Mouse (Mus musculus) midbrain, embryonic 13.5 days (tissue): ENCODE measurements around the gene Ap4s1. TPM values are rescaled to one million over a fixed set of nuclear protein-coding genes. Genes with fewer than 3 reads are reported as not detected.

Source experiments
- ATAC-seq: fragments of 200-750 bp; cut with Nextera tagmentation; 2 replicates; pipeline ENCODE4 v1.8.0; 2017; ENCODE audit warnings: mild to moderate bottlenecking, moderate TSS enrichment, moderate library complexity
- H3K27ac ChIP-seq: fragments of 300-500 bp; sonication (generic); 2 replicates; pipeline ENCODE4 v1.5.1; 2015; ENCODE audit warnings: inconsistent platforms, mild to moderate bottlenecking, moderate library complexity
- H3K27me3 ChIP-seq: fragments of 300-500 bp; sonication (generic); 2 replicates; pipeline ENCODE4 v1.6.1; 2015; ENCODE audit warnings: mild to moderate bottlenecking, inconsistent platforms
- H3K36me3 ChIP-seq: fragments of 300-500 bp; sonication (generic); 2 replicates; pipeline ENCODE4 v1.6.1; 2015; ENCODE audit warnings: mild to moderate bottlenecking, inconsistent platforms
- H3K4me1 ChIP-seq: fragments of 300-500 bp; sonication (generic); replicated peaks from 2 replicates; pipeline ENCODE4 v1.6.1; 2015; ENCODE audit warnings: inconsistent platforms
- H3K4me2 ChIP-seq: fragments of 300-500 bp; sonication (generic); replicated peaks from 2 replicates; pipeline ENCODE4 v1.6.1; 2015; ENCODE audit warnings: moderate library complexity, mild to moderate bottlenecking, inconsistent platforms
- H3K4me3 ChIP-seq: fragments of 300-500 bp; sonication (generic); replicated peaks from 2 replicates; pipeline ENCODE4 v1.5.1; 2015; ENCODE audit warnings: mild to moderate bottlenecking, inconsistent platforms
- H3K9ac ChIP-seq: fragments of 300-500 bp; sonication (generic); replicated peaks from 2 replicates; pipeline ENCODE4 v1.6.1; 2015; ENCODE audit warnings: mild to moderate bottlenecking, inconsistent platforms
- H3K9me3 ChIP-seq: fragments of 300-500 bp; sonication (generic); 2 replicates; pipeline ENCODE4 v1.6.1; 2016; ENCODE audit warnings: mild to moderate bottlenecking, inconsistent platforms
- WGBS: fragments of 180-500 bp; shearing (Covaris S2); methylation state at CpG from one replicate; pipeline ENCODE4 v1.1.7; 2015; 5-methylcytosine and 5-hydroxymethylcytosine counted together
- polyA plus RNA-seq: library from polyadenylated mRNA; unstranded; fragments of >200 nt; fragmentation: Nextera tagmentation; extraction: Ambion mirVana; gene quantifications from 2 replicates; pipeline ENCODE4 v1.2.1, GENCODE M21; 2015

The Ap4s1 gene
- polyA plus RNA-seq, 1 experiment from 2014 or later = 53.2 TPM

GRCm38 (mm10) chr12:51741690-51742089, 50.9 kb downstream of the Ap4s1 start:
- H3K27me3 ChIP-seq = no peaks in the 10 kb centered on the region
- WGBS = 84% methylated on average over 6 of the region's 6 CpGs

GRCm38 (mm10) chr12:51744957-51745356, 54.1 kb downstream of the Ap4s1 start:
- no peak overlapping the region for H3K9ac ChIP-seq
- H3K9me3 ChIP-seq = no peaks in the 10 kb centered on the region
- no peaks in the 10 kb centered on the region for H3K4me1 ChIP-seq
- no peak overlapping the region for H3K4me3 ChIP-seq
- WGBS = 63% methylated on average over 6 of the region's 6 CpGs
- no peak overlapping the region for H3K4me2 ChIP-seq
- no peak overlapping the region for H3K27ac ChIP-seq
- 0 out of 2 replicates have a peak, but pooled peaks have one; percentile 53 for ATAC-seq
- H3K36me3 ChIP-seq = peaks cover 73% of the 10 kb centered on the region
- H3K27me3 ChIP-seq = no peaks in the 10 kb centered on the region

More at GRCm38 (mm10) chr12:51741690-51742089, 50.9 kb downstream of the Ap4s1 start:
- H3K9ac ChIP-seq = no peak overlapping the region
- peaks cover 49% of the 10 kb centered on the region for H3K36me3 ChIP-seq
- ATAC-seq = no peak
- H3K9me3 ChIP-seq = no peaks in the 10 kb centered on the region
- H3K27ac ChIP-seq = no peak overlapping the region
- no peak overlapping the region for H3K4me2 ChIP-seq
- no peak overlapping the region for H3K4me3 ChIP-seq
- H3K4me1 ChIP-seq = no peaks in the 10 kb centered on the region

- no peaks in the 10 kb centered on the region for H3K27me3 ChIP-seq
- H3K4me1 ChIP-seq = no peaks in the 10 kb centered on the region
- WGBS = 93% methylated on average over 2 of the region's 2 CpGs
- no peak overlapping the region for H3K4me2 ChIP-seq
- H3K27ac ChIP-seq = no peak overlapping the region
- no peak for ATAC-seq
- no peak overlapping the region for H3K4me3 ChIP-seq
- H3K36me3 ChIP-seq = peaks cover 86% of the 10 kb centered on the region
- no peaks in the 10 kb centered on the region for H3K9me3 ChIP-seq
- no peak overlapping the region for H3K9ac ChIP-seq
Measured at GRCm38 (mm10) chr12:51747348-51747747, 56.5 kb downstream of the Ap4s1 start.

- H3K36me3 ChIP-seq = peaks cover 76% of the 10 kb centered on the region
- no peak overlapping the region for H3K27ac ChIP-seq
- no peaks in the 10 kb centered on the region for H3K4me1 ChIP-seq
- H3K9ac ChIP-seq = no peak overlapping the region
- no peak overlapping the region for H3K4me3 ChIP-seq
- no peaks in the 10 kb centered on the region for H3K27me3 ChIP-seq
- no peak overlapping the region for H3K4me2 ChIP-seq
- ATAC-seq = no peak
- WGBS = 97% methylated on average over 12 of the region's 12 CpGs
- H3K9me3 ChIP-seq = no peaks in the 10 kb centered on the region
Measured at GRCm38 (mm10) chr12:51755938-51756598, 65.2 kb downstream of the Ap4s1 start.

GRCm38 (mm10) chr12:51756599-51756961, 65.7 kb downstream of the Ap4s1 start:
- ATAC-seq = no peak
- Histone ChIP-seq H3K4me2 (no peak overlapping the region), H3K36me3 (peaks cover 73% of the 10 kb centered on the region)

GRCm38 (mm10) chr12:51759374-51759773, 68.5 kb downstream of the Ap4s1 start:
- H3K9me3 ChIP-seq = no peaks in the 10 kb centered on the region
- ATAC-seq = no peak
- no peaks in the 10 kb centered on the region for H3K4me1 ChIP-seq
- no peaks in the 10 kb centered on the region for H3K27me3 ChIP-seq
- H3K4me2 ChIP-seq = no peak overlapping the region
- H3K36me3 ChIP-seq = peaks cover 74% of the 10 kb centered on the region
- no peak overlapping the region for H3K4me3 ChIP-seq
- no peak overlapping the region for H3K27ac ChIP-seq
- 97% methylated on average over 3 of the region's 3 CpGs for WGBS
- no peak overlapping the region for H3K9ac ChIP-seq

More at GRCm38 (mm10) chr12:51756599-51756961, 65.7 kb downstream of the Ap4s1 start:
- H3K27me3 ChIP-seq = no peaks in the 10 kb centered on the region
- no peaks in the 10 kb centered on the region for H3K9me3 ChIP-seq
- no peaks in the 10 kb centered on the region for H3K4me1 ChIP-seq
- H3K4me3 ChIP-seq = no peak overlapping the region
- H3K9ac ChIP-seq = no peak overlapping the region
- no peak overlapping the region for H3K27ac ChIP-seq

- H3K9me3 ChIP-seq = no peaks in the 10 kb centered on the region
- no peak for ATAC-seq
- no peaks in the 10 kb centered on the region for H3K4me1 ChIP-seq
- H3K27ac ChIP-seq = no peak overlapping the region
- no peak overlapping the region for H3K4me2 ChIP-seq
- no peaks in the 10 kb centered on the region for H3K27me3 ChIP-seq
- 93% methylated on average over 4 of the region's 4 CpGs for WGBS
- no peak overlapping the region for H3K4me3 ChIP-seq
- peaks cover 55% of the 10 kb centered on the region for H3K36me3 ChIP-seq
- H3K9ac ChIP-seq = no peak overlapping the region
Measured at GRCm38 (mm10) chr12:51767454-51767853, 76.6 kb downstream of the Ap4s1 start.

- Histone ChIP-seq H3K9me3 (no peaks in the 10 kb centered on the region), H3K4me1 (no peaks in the 10 kb centered on the region), H3K4me2 (no peak overlapping the region), H3K36me3 (peaks cover 51% of the 10 kb centered on the region), H3K9ac (no peak overlapping the region), H3K27me3 (no peaks in the 10 kb centered on the region), H3K4me3 (no peak overlapping the region), H3K27ac (no peak overlapping the region)
- no peak for ATAC-seq
- WGBS = 96% methylated on average over 15 of the region's 15 CpGs
Measured at GRCm38 (mm10) chr12:51768702-51769101, 77.9 kb downstream of the Ap4s1 start.

GRCm38 (mm10) chr12:51784842-51785241, 94.0 kb downstream of the Ap4s1 start:
- WGBS = 92% methylated on average over 7 of the region's 7 CpGs

More at GRCm38 (mm10) chr12:51784842-51785241, 94.0 kb downstream of the Ap4s1 start:
- Histone ChIP-seq H3K36me3 (peaks cover 74% of the 10 kb centered on the region), H3K27ac (no peak overlapping the region), H3K27me3 (no peaks in the 10 kb centered on the region), H3K4me1 (no peaks in the 10 kb centered on the region), H3K9me3 (0 out of 2 replicates have a peak, but pooled peaks cover 3% of the 10 kb centered on the region), H3K4me2 (no peak overlapping the region), H3K9ac (no peak overlapping the region), H3K4me3 (no peak overlapping the region)
- no peak for ATAC-seq

Other genes with a start within 250 kb of the Ap4s1 start
- gene Coch, start 97.7 kb upstream of the Ap4s1 start, polyA plus RNA-seq = 6.7 TPM in 2 replicates
- 45.7 and 46.3 TPM in 2 replicates for gene Strn3, start 864 bp downstream of the Ap4s1 start, polyA plus RNA-seq
- gene Hectd1, start 138.5 kb downstream of the Ap4s1 start, polyA plus RNA-seq = 37.0 and 37.2 TPM in 2 replicates